Mouse (Mus musculus): Measurements from ENCODE around the gene Ldlr.

Ldlr gene

GRCm38 (mm10) chr9:21732288-21732687 is 9.0 kb downstream of the Ldlr start:
- peaks cover 98% of the 10 kb centered on the region for H3K36me3 ChIP-seq (ENCODE audit: insufficient read depth, low read length)
- H3K27me3 ChIP-seq (ENCODE audit: insufficient read depth, low read length), result no peaks in the 10 kb centered on the region
- H3K4me1 ChIP-seq (replicated peaks; ENCODE audit: low read depth, low read length), result peaks cover 90% of the 10 kb centered on the region
- no peak overlapping the region for H3K4me3 ChIP-seq (replicated peaks; ENCODE audit: low read length)
- H3K9me3 ChIP-seq (ENCODE audit: low read length), result no peaks in the 10 kb centered on the region
- no peak for TF ChIP-seq POU5F1 (IDR thresholded peaks at IDR 0.05; ENCODE audit: borderline replicate concordance, low read length)
- TF ChIP-seq NANOG (IDR thresholded peaks at IDR 0.05; ENCODE audit: borderline replicate concordance, low read length), result no peak
- no peak for TF ChIP-seq CTCF (conservative IDR thresholded peaks at IDR 0.05; ENCODE audit: low read length)

GRCm38 (mm10) chr9:21733446-21733845 is 10.2 kb downstream of the Ldlr start:
- peaks cover 84% of the 10 kb centered on the region for H3K4me1 ChIP-seq (replicated peaks; ENCODE audit: low read depth, low read length)
- H3K27me3 ChIP-seq (ENCODE audit: insufficient read depth, low read length), result no peaks in the 10 kb centered on the region
- TF ChIP-seq NANOG (IDR thresholded peaks at IDR 0.05; ENCODE audit: borderline replicate concordance, low read length), result no peak
- TF ChIP-seq POU5F1 (IDR thresholded peaks at IDR 0.05; ENCODE audit: borderline replicate concordance, low read length), result 0 out of 2 replicates have a peak, but pooled peaks have one; percentile 36
- no peak for TF ChIP-seq CTCF (conservative IDR thresholded peaks at IDR 0.05; ENCODE audit: low read length)
- H3K4me3 ChIP-seq (replicated peaks; ENCODE audit: low read length), result no peak overlapping the region
- no peaks in the 10 kb centered on the region for H3K9me3 ChIP-seq (ENCODE audit: low read length)
- peaks cover 98% of the 10 kb centered on the region for H3K36me3 ChIP-seq (ENCODE audit: insufficient read depth, low read length)

- no peaks in the 10 kb centered on the region for H3K27me3 ChIP-seq (ENCODE audit: insufficient read depth, low read length)
- no peaks in the 10 kb centered on the region for H3K9me3 ChIP-seq (ENCODE audit: low read length)
- H3K4me3 ChIP-seq (replicated peaks; ENCODE audit: low read length), result no peak overlapping the region
- H3K4me1 ChIP-seq (replicated peaks; ENCODE audit: low read depth, low read length), result peaks cover 79% of the 10 kb centered on the region
- H3K36me3 ChIP-seq (ENCODE audit: insufficient read depth, low read length), result peaks cover 98% of the 10 kb centered on the region
- TF ChIP-seq POU5F1 (IDR thresholded peaks at IDR 0.05; ENCODE audit: borderline replicate concordance, low read length) (no peak), NANOG (IDR thresholded peaks at IDR 0.05; ENCODE audit: borderline replicate concordance, low read length) (no peak), CTCF (conservative IDR thresholded peaks at IDR 0.05; ENCODE audit: low read length) (no peak)
Measured at GRCm38 (mm10) chr9:21733989-21734388, 10.7 kb downstream of the Ldlr start.

GRCm38 (mm10) chr9:21735126-21735525 is 11.8 kb downstream of the Ldlr start:
- no peak for TF ChIP-seq POU5F1 (IDR thresholded peaks at IDR 0.05; ENCODE audit: borderline replicate concordance, low read length)
- TF ChIP-seq CTCF (conservative IDR thresholded peaks at IDR 0.05; ENCODE audit: low read length), result no peak
- TF ChIP-seq NANOG (IDR thresholded peaks at IDR 0.05; ENCODE audit: borderline replicate concordance, low read length), result no peak

GRCm38 (mm10) chr9:21736580-21736979 is 13.3 kb downstream of the Ldlr start:
- TF ChIP-seq POU5F1 (IDR thresholded peaks at IDR 0.05; ENCODE audit: borderline replicate concordance, low read length), result no peak
- no peak for TF ChIP-seq CTCF (conservative IDR thresholded peaks at IDR 0.05; ENCODE audit: low read length)
- no peak for TF ChIP-seq NANOG (IDR thresholded peaks at IDR 0.05; ENCODE audit: borderline replicate concordance, low read length)
- peaks cover 66% of the 10 kb centered on the region for H3K4me1 ChIP-seq (replicated peaks; ENCODE audit: low read depth, low read length)
- peaks cover 99% of the 10 kb centered on the region for H3K36me3 ChIP-seq (ENCODE audit: insufficient read depth, low read length)

More at GRCm38 (mm10) chr9:21735126-21735525, 11.8 kb downstream of the Ldlr start:
- peaks cover 78% of the 10 kb centered on the region for H3K4me1 ChIP-seq (replicated peaks; ENCODE audit: low read depth, low read length)
- peaks cover 100% of the 10 kb centered on the region for H3K36me3 ChIP-seq (ENCODE audit: insufficient read depth, low read length)
- H3K9me3 ChIP-seq (ENCODE audit: low read length), result no peaks in the 10 kb centered on the region
- H3K4me3 ChIP-seq (replicated peaks; ENCODE audit: low read length), result no peak overlapping the region
- H3K27me3 ChIP-seq (ENCODE audit: insufficient read depth, low read length), result no peaks in the 10 kb centered on the region

GRCm38 (mm10) chr9:21737188-21737587 is 13.9 kb downstream of the Ldlr start:
- H3K27me3 ChIP-seq (ENCODE audit: insufficient read depth, low read length), result no peaks in the 10 kb centered on the region
- H3K4me1 ChIP-seq (replicated peaks; ENCODE audit: low read depth, low read length), result peaks cover 64% of the 10 kb centered on the region
- 0 out of 2 replicates have a peak overlapping the region, but pooled peaks have one; percentile 7 for H3K4me3 ChIP-seq (replicated peaks; ENCODE audit: low read length)
- peaks cover 99% of the 10 kb centered on the region for H3K36me3 ChIP-seq (ENCODE audit: insufficient read depth, low read length)
- H3K9me3 ChIP-seq (ENCODE audit: low read length), result no peaks in the 10 kb centered on the region
- TF ChIP-seq NANOG (IDR thresholded peaks at IDR 0.05; ENCODE audit: borderline replicate concordance, low read length) (no peak), CTCF (conservative IDR thresholded peaks at IDR 0.05; ENCODE audit: low read length) (no peak), POU5F1 (IDR thresholded peaks at IDR 0.05; ENCODE audit: borderline replicate concordance, low read length) (no peak)

More at GRCm38 (mm10) chr9:21736580-21736979, 13.3 kb downstream of the Ldlr start:
- Histone ChIP-seq H3K9me3 (ENCODE audit: low read length) (no peaks in the 10 kb centered on the region), H3K4me3 (replicated peaks; ENCODE audit: low read length) (0 out of 2 replicates have a peak overlapping the region, but pooled peaks have one; percentile 7), H3K27me3 (ENCODE audit: insufficient read depth, low read length) (no peaks in the 10 kb centered on the region)

- TF ChIP-seq CTCF (conservative IDR thresholded peaks at IDR 0.05; ENCODE audit: low read length) (no peak), NANOG (IDR thresholded peaks at IDR 0.05; ENCODE audit: borderline replicate concordance, low read length) (no peak), POU5F1 (IDR thresholded peaks at IDR 0.05; ENCODE audit: borderline replicate concordance, low read length) (no peak)
- Histone ChIP-seq H3K9me3 (ENCODE audit: low read length) (no peaks in the 10 kb centered on the region), H3K27me3 (ENCODE audit: insufficient read depth, low read length) (no peaks in the 10 kb centered on the region), H3K36me3 (ENCODE audit: insufficient read depth, low read length) (peaks cover 97% of the 10 kb centered on the region), H3K4me1 (replicated peaks; ENCODE audit: low read depth, low read length) (peaks cover 48% of the 10 kb centered on the region), H3K4me3 (replicated peaks; ENCODE audit: low read length) (no peak overlapping the region)
Measured at GRCm38 (mm10) chr9:21738776-21739175, 15.5 kb downstream of the Ldlr start.

GRCm38 (mm10) chr9:21740427-21740826 is 17.1 kb downstream of the Ldlr start:
- Histone ChIP-seq H3K4me3 (replicated peaks; ENCODE audit: low read length) (no peak overlapping the region), H3K36me3 (ENCODE audit: insufficient read depth, low read length) (peaks cover 97% of the 10 kb centered on the region), H3K9me3 (ENCODE audit: low read length) (no peaks in the 10 kb centered on the region), H3K4me1 (replicated peaks; ENCODE audit: low read depth, low read length) (peaks cover 37% of the 10 kb centered on the region), H3K27me3 (ENCODE audit: insufficient read depth, low read length) (no peaks in the 10 kb centered on the region)
- no peak for TF ChIP-seq POU5F1 (IDR thresholded peaks at IDR 0.05; ENCODE audit: borderline replicate concordance, low read length)
- no peak for TF ChIP-seq CTCF (conservative IDR thresholded peaks at IDR 0.05; ENCODE audit: low read length)
- no peak for TF ChIP-seq NANOG (IDR thresholded peaks at IDR 0.05; ENCODE audit: borderline replicate concordance, low read length)

GRCm38 (mm10) chr9:21741514-21741913 is 18.2 kb downstream of the Ldlr start:
- no peak overlapping the region for H3K4me3 ChIP-seq (replicated peaks; ENCODE audit: low read length)
- H3K4me1 ChIP-seq (replicated peaks; ENCODE audit: low read depth, low read length), result peaks cover 27% of the 10 kb centered on the region
- no peaks in the 10 kb centered on the region for H3K9me3 ChIP-seq (ENCODE audit: low read length)
- peaks cover 97% of the 10 kb centered on the region for H3K36me3 ChIP-seq (ENCODE audit: insufficient read depth, low read length)
- H3K27me3 ChIP-seq (ENCODE audit: insufficient read depth, low read length), result no peaks in the 10 kb centered on the region
- no peak for TF ChIP-seq CTCF (conservative IDR thresholded peaks at IDR 0.05; ENCODE audit: low read length)
- no peak for TF ChIP-seq POU5F1 (IDR thresholded peaks at IDR 0.05; ENCODE audit: borderline replicate concordance, low read length)
- no peak for TF ChIP-seq NANOG (IDR thresholded peaks at IDR 0.05; ENCODE audit: borderline replicate concordance, low read length)

All from E14TG2a.4 (cell line).